Mouse (Mus musculus) frontal cortex, postnatal 14 days (tissue): ENCODE results near the gene Nt5c.
"Not testable (repeated sequence)": the region's sequence is repeated elsewhere in the genome, so short reads cannot be mapped to it uniquely, and the experiment has no call there.

Experiments used
- DNase-seq, 2 experiments: peaks; one replicate each; pipeline ENCODE4 v3.0.0; 2022; ENCODE audit warnings: low spot score in 2 of 2

Nt5c gene

GRCm38 (mm10) chr11:115472183-115472582 lies 19.5 kb downstream of the Nt5c start:
- DNase-seq, result no peak

DNA sequence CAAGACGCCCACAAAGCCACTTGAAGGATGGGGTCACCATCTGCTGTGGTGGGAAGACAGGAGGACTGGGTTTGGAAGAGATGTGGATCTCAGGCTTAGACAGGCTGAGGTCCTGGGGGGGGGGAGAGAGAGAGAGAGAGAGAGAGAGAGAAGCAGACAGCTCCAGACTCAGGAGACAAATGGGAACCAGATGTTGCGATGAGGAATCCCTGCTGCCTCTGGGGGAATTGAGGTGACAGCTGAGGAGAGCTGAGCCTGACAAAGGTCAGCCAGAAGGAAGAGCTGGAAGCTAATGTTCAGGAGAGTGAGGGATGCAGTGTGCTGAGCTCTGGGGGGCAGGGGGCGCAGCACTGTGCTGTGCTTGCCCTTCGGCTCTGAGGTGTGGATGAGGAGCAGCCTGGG lies 24.4 kb downstream of the Nt5c start:
- DNase-seq, result no peak

DNA sequence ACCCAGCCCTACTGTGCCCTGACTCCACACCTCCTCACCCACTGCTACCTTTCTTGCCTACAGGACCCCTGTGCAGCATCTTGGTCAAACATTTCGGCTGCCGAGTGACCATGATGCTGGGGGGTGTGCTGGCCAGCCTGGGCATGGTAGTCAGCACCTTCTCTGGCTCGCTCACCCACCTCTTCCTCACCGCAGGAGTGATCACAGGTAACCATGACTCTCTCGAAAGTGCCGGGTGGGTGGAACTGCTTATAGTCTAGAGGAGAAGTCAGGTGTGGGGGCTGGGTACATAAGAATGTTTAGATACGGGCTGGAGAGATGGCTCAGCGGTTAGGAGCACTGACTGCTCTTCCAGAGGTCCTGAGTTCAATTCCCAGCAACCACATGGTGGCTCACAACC lies 26.8 kb downstream of the Nt5c start:
- no peak for DNase-seq

GRCm38 (mm10) chr11:115463397-115463796 lies 28.3 kb downstream of the Nt5c start:
- no peak for DNase-seq

- no peak for DNase-seq
Observed at GRCm38 (mm10) chr11:115462243-115462891, 29.3 kb downstream of the Nt5c start, which contains the start of gene Slc16a5. TSS of gene Slc16a5 (plus strand) at chr11:115462474.

GRCm38 (mm10) chr11:115461846-115462242 lies 29.8 kb downstream of the Nt5c start:
- no peak for DNase-seq

- no peak for DNase-seq
Observed at GRCm38 (mm10) chr11:115460976-115461375, 30.7 kb downstream of the Nt5c start.

- DNase-seq, result no peak
Observed at GRCm38 (mm10) chr11:115457405-115457804, 34.3 kb downstream of the Nt5c start.

GRCm38 (mm10) chr11:115456182-115456581 lies 35.5 kb downstream of the Nt5c start:
- DNase-seq, result no peak

- DNase-seq, result no peak
Observed at GRCm38 (mm10) chr11:115455619-115456018, 36.0 kb downstream of the Nt5c start.

- DNase-seq, result not testable (repeated sequence)
Observed at GRCm38 (mm10) chr11:115454822-115455221, 36.8 kb downstream of the Nt5c start.

DNA sequence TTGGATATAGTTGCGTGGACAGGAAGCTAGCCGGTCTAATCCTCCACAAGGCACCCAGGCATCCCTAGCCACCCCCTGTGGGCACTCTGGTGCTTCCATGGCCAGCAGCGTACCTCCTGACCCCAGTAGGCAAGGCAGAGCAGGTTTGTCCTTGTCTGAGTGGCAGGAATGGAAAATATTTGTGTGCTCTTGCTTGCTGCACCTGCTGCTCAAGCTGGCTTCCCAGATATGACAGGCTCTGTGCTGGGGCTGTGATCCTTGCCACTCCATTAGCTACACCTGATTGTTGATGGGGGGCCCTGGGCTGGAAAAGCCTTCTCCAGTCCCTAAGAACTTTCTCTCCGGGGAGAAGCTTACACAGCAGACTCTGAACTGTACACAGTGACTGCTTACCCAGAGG lies 38.4 kb downstream of the Nt5c start:
- no peak for DNase-seq

GRCm38 (mm10) chr11:115452281-115452860 lies 39.3 kb downstream of the Nt5c start:
- DNase-seq, result no peak

DNA sequence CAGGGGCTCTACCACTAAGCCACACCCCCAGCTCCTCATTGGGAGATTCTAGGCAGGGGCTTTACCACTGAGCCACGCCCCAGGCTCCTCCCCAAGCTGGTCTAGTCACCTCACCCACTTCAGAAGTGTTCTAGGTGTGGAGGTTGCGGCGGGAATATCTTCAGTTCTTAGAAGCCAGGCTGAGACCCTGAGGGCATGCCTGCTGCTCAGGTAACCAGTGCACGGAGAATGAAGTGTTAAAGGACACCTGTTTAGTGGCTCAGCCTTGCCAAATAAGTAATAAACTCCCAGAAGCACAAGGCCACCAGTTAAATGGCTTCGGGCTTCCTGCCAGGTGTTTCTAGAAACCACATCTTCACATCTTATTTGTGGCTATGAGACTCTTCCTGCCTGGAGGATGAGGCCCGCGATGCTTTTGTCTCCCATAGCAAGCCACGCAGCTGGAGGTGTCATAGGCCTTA lies 39.9 kb downstream of the Nt5c start:
- no peak for DNase-seq

- no peak for DNase-seq
Observed at GRCm38 (mm10) chr11:115450176-115450575, 41.5 kb downstream of the Nt5c start.

DNA sequence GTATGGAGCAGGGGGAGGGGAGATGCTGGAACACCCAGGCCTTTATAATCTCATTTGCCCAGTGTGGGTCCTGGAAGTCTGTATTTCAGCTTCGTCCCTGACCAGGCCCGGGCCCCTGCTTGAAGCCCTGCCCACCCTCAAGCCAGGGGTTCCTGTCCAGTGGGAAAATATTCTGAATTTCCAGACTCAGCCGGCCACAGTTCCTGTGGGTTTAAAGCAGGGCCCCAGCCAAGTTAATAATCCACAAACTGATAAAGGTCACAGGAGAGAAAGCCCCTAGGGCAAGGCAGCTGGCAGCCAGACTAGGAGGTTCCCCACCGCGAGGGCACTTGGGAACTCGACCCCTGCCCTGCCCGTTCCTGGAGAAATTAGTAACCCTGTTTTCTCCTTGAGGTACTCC lies 42.7 kb downstream of the Nt5c start:
- no peak for DNase-seq

DNA sequence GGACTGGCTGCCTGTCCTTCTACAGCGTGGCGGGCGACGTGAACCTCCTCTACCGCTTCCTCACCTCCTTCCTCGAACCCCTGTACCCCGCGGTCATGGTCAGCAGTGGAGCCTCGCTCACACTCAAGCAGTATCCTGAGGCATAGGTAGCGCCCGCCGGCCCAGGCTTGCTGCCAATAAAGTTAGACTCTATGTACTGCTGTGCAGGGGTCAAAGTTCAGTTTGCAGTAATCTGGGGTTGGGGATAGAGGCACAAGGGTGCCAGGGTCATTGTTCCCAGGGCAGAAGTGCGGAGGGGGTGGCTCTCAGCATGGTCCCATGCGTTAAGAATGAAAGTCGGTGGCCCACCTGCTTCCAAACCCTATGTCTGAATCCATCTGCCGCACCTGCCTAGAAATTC lies 43.6 kb downstream of the Nt5c start:
- no peak for DNase-seq

GRCm38 (mm10) chr11:115447321-115447885 lies 44.3 kb downstream of the Nt5c start:
- no peak for DNase-seq

DNA sequence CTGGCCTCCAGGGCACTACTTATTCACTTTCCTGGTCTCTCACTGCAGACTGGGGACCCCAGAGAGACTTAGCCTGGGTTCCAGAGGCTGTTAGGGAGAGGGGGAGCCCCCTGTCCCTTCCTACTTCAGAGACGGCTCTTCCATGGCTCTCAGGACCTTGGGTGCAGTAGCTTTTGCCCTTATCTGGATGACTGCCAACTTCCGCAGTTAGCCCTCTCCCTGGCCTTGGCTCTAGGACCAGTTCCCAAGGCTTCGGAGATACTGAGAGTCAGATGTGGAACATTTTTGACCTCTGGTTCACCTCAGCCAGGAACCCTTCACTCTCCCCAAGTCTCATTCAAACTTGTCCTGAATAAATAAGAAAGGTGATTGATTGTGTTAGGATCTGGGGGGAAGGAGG lies 44.8 kb downstream of the Nt5c start:
- no peak for DNase-seq

GRCm38 (mm10) chr11:115441417-115441816 lies 50.2 kb downstream of the Nt5c start:
- DNase-seq, result no peak
